Mouse (Mus musculus) induced T-regulatory cell, adult 2 months (primary cell): ENCODE measurements around the gene Zdhhc14.

Experiments used
- DNase-seq: peaks from one replicate; pipeline ENCODE4 v3.0.0-alpha.2; 2012; ENCODE audit warnings: low read depth

The Zdhhc14 gene

DNA sequence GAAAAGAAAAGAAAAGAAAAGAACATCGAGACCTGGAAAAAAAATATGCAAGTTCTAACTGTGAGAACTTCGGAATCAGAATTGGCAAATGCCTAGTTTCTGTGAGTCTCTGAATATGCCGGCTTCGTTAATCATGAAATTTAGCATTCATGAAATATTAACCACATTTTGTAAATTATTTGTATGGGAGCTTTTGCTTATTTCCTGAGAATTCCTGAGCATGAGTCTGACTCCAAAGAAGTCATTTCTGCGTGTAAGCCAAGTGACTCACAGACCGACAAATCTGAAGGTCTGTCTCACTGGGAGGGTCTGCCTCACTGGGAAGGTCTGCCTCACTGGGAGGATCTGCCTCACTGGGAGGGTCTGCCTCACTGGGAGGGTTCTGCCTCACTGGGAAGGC lies 248.7 kb downstream of the Zdhhc14 start:
- DNase-seq = no peak

DNA sequence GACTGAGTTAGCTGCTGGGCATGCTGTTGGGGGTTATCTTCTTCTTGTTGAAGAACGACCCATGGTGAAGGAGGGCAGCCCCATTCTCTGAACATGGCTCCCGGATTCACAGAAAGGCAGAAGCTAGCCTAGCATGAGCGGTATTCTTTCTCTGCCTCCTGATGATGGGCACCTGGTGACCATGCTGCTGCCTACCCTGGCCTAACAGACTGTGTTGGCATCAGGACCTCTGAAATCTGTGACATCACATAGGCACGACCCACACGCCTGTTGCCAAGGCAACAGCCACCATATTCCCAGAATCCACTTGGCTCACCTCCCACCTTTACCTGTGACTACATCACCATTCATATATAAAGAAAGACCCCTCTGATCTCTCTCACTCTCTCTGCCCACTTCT lies 251.7 kb downstream of the Zdhhc14 start:
- DNase-seq = no peak

DNA sequence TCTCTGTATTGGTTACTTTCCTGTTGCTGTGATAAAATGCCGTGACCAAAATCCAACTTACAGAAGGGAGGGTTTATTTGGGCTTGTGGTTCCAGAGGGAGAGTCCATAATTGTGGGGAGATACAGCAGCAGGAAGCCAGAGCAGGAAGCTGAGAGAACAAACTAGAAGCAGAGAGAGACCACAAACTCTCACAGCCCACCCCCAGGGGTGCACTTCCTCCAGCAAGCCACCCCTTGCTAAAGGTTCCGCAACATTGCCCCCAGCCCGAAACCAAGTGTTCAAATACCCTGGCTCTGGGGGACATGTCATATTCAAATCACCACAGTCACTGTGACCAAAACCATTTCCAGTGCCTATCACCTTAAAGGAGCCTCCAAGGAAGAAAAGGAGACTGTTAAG lies 254.0 kb downstream of the Zdhhc14 start:
- DNase-seq = no peak

DNA sequence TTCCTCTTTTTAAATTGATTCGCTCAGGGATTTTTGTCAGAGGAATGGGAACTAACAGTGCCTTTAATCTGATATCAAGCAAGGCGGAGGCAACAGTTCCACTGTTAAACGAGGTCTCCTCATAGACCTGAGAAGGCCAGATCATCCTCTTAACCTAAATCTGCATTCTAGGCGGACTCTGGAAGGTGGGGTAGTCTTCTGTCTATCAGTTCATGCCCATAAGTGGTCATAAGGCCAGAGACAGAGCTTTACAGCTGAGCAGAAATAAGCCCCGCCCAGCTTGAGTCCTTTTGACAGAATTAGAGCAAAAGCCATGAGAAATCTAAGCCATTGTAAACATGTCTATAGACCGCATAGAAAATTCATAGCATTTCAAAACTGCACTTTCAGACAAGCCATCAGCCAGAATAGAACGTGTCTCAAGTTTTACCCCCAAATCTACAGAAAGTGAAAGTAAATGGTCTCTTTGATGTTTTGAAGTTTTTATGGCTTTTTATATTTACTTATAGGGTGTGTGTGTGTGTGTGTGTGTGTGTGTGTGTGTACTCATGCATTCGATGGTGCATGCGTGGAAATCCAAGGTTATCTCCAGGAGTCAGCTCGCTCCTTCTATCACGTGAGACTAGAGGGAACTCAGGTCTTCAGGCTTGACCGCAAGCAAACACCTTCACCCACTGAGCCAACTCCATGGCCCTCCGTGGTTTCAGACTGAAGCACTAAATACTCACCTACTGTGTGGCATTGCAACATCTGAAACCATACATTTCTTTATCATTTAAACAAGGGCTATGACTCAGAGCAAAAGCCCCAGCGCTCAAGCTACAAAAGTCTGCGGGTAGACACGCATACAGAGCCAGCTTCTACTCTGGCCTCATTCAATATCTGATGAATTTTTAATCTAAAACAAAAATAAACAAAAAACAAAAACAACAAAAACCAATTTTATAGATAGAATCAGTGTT lies 255.5 kb downstream of the Zdhhc14 start:
- DNase-seq = peak; percentile 76

DNA sequence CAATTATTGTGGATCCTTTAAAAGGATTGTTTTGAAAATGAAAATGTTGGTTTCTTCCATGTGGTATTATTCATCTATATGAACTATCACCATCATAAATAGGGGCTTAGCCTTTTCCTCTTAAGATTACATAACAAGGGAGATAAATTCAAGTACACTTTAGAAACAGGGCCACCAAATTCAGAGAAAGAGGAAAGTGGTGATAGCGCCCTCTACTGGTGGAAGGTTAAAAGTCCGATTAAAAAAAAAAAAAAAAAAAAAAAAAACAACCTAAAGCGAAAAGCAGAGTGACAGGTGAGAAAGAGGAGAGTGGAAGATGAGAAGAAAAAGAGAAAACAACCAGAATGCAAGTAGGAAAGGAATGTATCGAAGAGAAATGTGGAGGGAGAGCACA lies 256.1 kb downstream of the Zdhhc14 start:
- peak; percentile 85 for DNase-seq

DNA sequence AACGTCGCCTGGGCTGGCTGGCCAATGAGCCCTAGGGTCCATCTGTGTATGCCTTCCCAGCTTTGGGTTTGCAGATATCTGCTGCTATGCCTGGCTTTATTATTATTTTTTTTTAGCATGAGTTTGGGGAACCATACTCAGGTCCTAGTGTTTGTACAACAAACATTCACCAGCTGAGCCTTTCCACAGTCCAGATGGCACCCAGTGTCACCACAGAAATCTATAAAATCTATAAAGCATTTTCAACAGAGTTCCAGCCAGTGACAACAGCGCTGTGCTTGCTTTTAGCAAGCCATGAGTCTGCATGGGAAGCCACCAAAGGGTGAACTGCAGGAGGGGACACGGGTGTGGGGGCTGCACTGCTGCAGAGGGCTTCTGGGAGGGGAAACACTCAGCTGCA lies 257.9 kb downstream of the Zdhhc14 start:
- DNase-seq = no peak

DNA sequence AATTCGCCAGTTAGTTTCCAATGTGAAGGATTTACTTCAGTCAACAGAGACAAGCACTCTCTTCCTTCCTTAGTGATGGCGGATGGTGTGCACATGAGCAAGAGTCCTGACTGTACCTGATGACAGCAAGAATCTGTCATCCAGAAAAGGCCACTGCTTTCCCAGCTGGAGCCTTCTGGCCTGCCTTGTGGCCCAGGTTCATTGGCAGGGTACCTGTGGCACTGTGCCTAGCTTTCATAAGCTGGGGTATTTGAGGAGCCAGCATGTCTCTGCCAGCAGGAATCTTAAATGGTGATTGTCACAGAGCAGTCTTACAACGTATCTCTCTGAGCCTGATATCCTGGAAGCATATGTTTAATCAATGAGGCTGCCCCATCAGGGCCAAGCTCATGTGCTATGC lies 258.7 kb downstream of the Zdhhc14 start:
- DNase-seq = no peak

DNA sequence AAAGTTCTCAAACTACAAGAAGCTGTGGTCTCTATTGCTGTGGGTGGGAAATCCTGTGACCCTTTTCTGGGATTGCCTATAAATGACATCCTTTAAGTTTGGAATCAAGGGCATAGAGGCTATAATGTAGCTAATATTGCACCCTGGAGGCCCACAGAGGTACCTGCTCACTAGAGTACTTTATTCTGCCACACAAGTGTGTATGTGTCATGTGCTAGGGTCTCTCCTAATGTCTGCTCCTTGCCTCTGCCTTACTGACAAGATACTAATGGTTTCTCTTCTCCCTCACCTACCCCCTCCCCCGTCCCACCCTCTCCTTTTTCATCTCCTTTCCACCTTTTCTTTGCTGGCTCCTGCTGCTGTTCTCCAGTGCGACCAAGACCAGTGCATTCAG lies 260.0 kb downstream of the Zdhhc14 start:
- no peak for DNase-seq

DNA sequence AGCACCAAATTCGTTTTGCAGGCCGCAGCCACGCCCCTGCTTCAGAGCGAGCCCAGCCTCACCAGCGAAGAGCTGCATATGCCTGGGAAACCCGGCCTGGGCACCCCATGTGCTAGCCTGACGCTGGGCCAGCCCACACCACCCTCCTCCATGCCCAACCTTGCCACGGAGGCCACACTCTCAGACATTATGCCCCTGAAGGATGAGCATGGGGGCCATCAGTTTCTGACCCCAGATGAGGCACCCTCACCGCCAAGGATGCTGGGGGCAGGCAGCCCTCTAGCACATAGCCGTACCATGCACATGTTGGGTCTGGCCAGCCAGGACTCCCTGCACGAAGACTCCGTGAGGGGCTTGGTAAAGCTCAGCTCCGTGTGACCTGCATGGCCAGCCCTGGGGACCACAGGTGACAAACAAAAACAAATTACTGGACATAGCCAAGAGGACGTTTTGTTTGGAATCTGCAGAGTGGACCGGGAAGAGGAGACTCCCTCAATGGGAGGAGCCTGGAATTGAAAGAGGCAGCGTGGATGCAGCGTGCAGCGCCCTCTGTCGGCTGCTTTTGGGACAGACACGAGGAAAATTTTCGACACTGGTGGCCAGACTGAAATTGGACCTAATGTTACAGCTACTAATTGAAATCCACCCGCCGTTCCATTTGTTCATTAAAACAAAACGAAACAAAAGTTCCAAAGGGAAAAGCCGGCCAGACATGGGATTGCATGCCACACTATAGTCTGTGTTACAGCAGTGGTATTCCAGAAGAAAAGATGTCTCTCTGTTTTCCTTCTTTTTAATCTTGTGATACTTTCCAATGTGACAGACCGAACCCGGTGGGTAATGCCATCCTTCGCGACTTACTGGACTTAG lies 260.6 kb downstream of the Zdhhc14 start:
- DNase-seq = peak; percentile 49

DNA sequence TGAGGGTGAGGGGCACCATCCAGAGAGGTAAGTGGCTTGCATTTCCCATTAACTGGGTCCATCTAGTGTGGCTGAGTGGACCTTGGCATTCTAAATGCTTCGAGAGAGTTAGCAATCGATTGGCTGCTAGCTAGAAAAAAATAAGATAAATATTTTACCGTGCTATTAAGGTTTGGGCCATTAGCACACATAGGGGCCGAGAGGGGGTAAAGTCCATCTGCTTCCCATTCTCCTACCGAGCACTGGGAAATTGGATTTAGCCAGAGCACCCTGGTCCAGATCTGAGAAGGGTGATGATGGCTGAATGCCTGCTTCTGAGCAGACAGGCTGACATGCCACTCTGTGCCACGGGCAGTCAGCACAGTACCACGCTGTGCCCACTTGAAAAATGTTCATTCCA lies 263.1 kb downstream of the Zdhhc14 start:
- no peak for DNase-seq

DNA sequence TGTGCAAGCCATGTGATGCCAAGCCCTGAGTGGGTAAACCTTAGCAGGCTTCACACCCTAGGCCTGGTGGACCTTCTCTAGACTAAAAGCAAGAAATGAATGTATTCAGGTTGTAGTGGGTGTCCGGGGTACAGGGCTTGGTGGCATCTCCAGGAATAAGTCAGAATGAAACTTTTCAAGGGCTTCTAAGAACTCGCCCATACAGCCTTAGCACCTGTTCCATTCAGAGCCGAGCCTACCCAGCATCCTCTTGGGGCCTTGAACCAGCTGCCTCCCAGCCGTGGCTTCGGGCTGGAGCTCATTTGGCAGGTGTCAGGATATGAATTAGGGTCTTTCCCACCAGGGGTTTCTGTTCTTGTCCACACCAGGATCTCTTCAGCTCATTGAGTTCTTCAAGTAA lies 263.7 kb downstream of the Zdhhc14 start:
- peak; percentile 60 for DNase-seq

DNA sequence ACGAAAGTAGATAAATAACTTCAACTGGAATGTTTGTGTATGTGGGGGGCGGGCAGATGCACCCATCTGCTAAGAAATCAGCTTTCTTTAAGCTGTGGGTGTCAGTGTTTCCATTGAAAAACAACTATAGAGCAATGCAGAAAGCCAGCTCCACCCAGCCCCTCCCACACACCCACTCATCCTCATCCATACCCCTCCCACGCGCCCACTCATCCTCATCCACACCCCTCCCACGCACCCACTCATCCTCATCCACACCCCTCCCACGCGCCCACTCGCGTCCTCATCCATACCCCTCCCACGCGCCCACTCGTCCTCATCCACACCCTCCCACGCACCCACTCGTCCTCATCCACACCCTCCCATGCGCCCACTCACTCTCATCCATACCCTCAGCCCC lies 264.5 kb downstream of the Zdhhc14 start:
- no peak for DNase-seq

DNA sequence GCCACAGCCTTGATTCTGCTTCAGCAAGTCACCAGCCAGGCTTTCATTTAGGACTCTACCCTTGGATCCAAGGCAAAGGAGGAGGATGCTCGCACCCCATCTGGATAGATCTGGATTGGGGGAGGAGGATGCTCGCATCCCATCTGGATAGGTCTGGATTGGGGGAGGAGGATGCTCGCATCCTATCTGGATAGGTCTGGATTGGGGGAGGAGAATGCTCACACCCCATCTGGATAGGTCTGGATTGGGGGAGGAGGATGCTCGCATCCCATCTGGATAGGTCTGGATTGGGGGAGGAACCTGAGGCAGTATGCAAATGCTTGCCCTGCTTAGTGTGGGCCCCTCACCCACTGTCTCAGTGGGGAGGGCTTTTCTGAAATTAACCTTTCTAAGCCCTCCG lies 271.4 kb downstream of the Zdhhc14 start:
- no peak for DNase-seq

DNA sequence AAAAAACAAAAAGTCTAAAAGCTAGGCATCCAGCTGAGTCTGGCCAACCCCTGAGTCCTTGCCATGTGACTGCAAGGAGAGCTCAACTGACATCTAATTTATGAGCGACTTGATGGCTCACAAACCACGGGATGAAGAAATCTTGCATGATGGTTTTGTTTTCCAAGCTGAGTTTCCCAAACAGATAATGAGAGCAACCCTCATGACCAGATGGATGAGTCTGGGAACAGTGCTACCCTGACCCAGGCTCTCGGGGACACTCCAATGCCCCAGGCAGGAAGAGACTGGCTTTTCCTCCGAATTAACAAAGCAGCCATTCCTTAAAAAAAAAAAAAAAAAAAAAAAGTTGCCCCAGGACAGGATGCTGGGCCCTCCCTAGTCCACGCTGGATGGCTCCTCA lies 271.9 kb downstream of the Zdhhc14 start:
- no peak for DNase-seq

DNA sequence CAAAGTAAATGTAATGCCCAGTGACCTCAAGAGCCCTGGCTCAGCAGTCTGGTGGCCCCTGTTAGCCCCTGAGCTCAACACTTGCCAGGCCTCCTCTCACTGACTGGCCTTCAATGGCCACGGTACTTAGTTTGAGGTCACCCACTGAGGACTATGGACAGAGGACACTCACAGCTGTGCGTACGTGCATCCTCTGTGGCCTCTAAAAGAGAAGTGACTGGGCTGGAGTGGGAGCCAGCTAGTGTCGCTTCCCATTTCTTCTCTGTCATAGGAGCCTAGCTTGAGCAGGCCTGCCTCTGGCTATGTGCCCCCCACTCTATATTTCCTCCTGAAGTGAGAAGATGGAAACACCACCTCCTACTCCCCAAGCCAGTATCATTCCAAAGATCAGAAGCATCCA lies 273.4 kb downstream of the Zdhhc14 start:
- DNase-seq = no peak

DNA sequence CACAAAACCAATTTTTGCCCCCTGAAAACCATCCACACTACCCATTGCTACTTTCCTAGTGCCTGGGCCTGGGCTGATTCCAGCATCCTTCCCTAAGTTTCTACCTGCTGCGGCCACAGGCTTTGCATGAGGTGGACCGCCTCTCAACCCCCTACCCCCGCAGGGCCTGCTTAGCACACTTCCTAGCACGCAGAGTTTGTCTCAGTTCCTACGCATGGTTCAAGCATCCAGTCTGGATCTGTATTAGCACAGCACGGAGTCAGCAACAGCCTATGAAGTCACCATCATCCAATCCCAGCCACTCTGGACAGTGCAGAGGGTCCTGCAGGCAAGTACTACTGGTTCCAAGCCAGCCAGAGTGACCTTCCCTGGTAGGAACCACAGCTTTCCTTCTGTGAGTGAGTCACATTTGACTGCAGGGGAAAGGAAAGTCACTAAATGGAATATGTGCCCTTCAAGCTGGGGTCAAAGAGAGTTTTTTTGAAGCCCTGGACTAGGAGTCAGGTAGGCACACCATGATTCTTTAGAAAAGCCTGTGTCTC lies 275.9 kb downstream of the Zdhhc14 start:
- no peak for DNase-seq

DNA sequence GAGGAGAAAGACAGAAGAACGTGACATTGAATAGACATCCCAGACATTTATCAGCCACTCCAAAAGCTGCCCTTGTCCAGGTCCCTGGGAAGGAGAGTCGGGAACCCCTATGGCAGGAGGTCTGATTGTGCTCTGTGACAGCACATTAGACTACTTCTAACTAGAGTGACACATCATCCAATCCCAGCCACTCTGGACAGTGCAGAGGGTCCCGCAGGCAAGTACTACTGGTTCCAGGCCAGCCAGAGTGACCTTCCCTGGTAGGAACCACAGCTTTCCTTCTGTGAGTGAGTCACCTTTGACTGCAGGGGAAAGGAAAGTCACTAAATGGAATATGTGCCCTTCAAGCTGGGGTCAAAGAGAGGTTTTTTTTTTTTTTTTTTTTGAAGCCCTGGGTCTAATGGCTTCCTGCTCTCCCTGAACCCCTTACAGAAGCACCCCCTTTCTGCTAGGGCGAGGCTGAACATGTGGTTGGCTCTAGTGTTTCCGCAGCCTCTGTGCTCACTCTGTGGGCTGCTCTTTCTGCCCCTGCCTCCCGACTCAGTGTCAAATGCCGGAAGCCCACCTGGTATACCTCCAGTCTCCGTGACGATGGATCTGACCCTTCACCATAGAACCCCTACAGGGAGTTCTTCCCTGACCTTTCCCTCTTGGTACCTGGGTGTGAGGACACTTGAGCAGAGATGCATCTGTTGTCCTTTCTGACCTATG lies 276.6 kb downstream of the Zdhhc14 start:
- no peak for DNase-seq

DNA sequence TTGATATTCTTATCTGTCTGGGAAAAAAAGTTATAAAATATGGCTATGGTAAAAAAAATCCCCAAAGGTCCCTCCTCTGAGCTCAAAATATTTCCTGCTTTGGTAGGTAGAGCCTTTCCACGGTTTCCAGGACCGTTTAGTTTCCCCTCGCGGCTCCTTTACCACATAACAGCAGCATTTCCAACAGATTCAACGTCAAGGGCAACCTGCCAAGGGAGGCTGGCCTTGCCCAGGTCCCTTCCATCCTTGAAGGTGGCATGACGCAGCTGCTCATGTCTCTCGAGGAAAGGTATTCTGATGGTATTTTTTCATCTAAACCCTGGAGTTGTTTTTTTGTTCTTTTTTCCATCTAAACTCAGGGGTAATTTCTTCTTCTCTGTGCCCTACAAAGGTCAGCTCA lies 277.4 kb downstream of the Zdhhc14 start:
- no peak for DNase-seq

DNA sequence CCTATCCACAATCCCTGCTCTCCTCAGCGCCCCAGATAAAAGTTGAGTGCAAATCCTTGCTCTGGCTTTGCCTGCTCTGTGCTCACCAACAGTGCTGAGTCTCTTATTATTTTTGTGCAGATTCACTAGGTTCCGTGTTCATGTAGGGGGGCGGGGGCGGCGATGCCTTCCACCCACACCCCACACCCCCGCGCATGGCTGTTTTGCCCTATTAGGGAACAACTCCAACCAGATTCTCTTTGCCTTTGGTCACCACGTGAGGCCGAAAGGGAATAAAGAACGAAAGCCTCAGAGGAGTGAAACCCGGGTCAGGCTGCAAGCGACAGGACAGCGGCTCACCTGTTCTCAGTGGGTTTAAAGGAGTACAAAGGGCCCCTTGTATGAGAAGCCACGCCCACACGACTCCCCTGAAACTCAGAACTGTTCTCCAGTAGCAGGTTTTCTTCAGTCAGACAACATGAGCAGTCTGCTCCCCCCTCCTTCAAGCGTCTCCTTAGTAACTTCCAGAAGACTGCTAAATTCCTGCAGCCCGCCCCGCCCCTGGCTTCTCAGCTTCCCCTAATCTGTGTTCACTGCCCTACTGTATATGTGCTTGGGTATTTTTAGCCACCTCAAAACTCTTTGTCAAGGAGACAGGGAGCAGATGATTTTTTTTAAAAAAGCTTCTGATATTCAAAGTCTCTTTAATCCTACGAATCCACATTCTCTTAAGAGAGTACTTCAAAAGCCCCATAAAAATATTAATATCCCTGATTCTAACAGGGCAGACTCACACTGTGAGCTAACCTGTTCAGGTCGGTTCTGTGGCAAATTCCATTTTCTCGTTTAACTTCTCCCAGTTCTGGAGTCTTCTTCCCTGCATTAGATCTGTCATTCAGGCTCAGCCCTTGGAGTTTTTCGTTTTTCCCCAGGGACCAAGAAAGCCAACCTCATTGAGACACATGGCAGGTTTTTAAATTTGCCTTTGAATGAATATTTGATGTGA lies 278.2 kb downstream of the Zdhhc14 start:
- peak; percentile 15 for DNase-seq

DNA sequence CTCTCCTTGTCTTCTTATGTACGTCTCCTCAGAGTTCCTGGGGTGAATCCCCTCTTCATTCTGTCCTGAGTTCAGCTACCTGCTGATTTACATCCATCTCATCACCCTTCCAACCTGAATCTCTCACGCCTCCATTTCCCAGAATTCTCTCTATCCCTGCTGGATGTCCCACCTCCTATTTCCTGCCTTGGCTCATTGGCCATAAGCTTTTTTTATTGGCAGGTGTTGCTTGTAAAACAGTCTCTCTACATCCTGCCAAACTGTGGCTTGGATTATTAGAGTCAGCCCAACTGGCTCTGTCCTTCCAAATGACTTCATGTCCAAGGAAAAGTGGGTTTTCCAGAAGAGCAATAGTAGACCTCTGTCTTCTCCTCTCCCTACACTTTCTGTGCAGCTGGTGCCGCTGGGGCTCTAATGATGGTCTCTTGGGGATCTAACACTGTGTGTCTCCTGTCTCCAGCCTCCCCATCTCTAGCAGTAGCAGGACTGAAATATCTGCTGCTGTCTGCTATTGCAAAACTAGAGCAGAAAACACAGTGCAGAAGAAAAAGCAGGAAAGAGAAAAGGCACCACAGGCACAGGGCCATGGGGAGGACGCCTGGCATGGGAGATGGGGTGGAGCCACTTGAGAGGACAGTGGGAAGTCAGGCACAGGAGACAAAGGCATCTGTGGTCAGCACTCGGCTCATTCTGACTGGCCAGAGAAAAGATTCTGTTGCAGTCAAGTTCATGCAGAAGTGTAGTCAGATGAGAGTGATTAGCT lies 288.0 kb downstream of the Zdhhc14 start:
- DNase-seq = no peak
